In genomic region chr2:65471311-65471882, GRCm38 (mm10) we compare ENCODE assay signal across 7 mouse cellular contexts.
DNase-seq lines count a peak whose midpoint lies in the region; ATAC-seq lines count a peak whose summit lies in the region.

No protein-coding gene starts in this region.

- 23% methylated on average over 11 of the region's 11 CpGs for WGBS in kidney, embryonic 15.5 days
- 40% methylated on average over 11 of the region's 11 CpGs for WGBS in intestine, embryonic 14.5 days
- WGBS in neural tube, embryonic 14.5 days: 45% methylated on average over 11 of the region's 11 CpGs

- H3K4me3 ChIP-seq in kidney, embryonic 15.5 days (replicated peaks): peak overlapping the region; percentile 32
- no peak overlapping the region for H3K4me3 ChIP-seq in intestine, embryonic 14.5 days (ENCODE audit: low read depth, low read length)
- no peak overlapping the region for H3K4me3 ChIP-seq in neural tube, embryonic 14.5 days (ENCODE audit: low read depth, low read length)

- no peak overlapping the region for H3K9ac ChIP-seq in kidney, embryonic 15.5 days
- no peak overlapping the region for H3K9ac ChIP-seq in intestine, embryonic 14.5 days (ENCODE audit: low read length)
- H3K9ac ChIP-seq in neural tube, embryonic 14.5 days (replicated peaks; ENCODE audit: low read depth, low read length): no peak overlapping the region

- H3K4me1 ChIP-seq in kidney, embryonic 15.5 days: 0 out of 2 replicates have a peak, but pooled peaks cover 3% of the 10 kb centered on the region
- no peaks in the 10 kb centered on the region for H3K4me1 ChIP-seq in intestine, embryonic 14.5 days (replicated peaks; ENCODE audit: control insufficient read depth, insufficient read depth, low read length)
- no peaks in the 10 kb centered on the region for H3K4me1 ChIP-seq in neural tube, embryonic 14.5 days (ENCODE audit: control insufficient read depth, insufficient read depth, low read length)

- H3K27ac ChIP-seq in kidney, embryonic 15.5 days: peak overlapping the region; percentile 51; the same call in 1 of the 2 replicates
- H3K27ac ChIP-seq in intestine, embryonic 14.5 days (ENCODE audit: low read depth): peak overlapping the region; percentile 45; the same call in 1 of the 2 replicates
- peak overlapping the region; percentile 4; the same call in 1 of the 2 replicates for H3K27ac ChIP-seq in neural tube, embryonic 14.5 days (ENCODE audit: low read depth, low read length)

- H3K4me2 ChIP-seq in kidney, embryonic 15.5 days: peak overlapping the region; percentile 54
- H3K4me2 ChIP-seq in intestine, embryonic 14.5 days (ENCODE audit: low read length): peak overlapping the region; percentile 35
- H3K4me2 ChIP-seq in neural tube, embryonic 14.5 days (ENCODE audit: low read depth, low read length): no peak overlapping the region

- H3K9me3 ChIP-seq in kidney, embryonic 15.5 days (replicated peaks): no peaks in the 10 kb centered on the region
- no peaks in the 10 kb centered on the region for H3K9me3 ChIP-seq in intestine, embryonic 14.5 days (ENCODE audit: control insufficient read depth, low read length)
- H3K9me3 ChIP-seq in neural tube, embryonic 14.5 days (ENCODE audit: control insufficient read depth, low read length): no peaks in the 10 kb centered on the region

- DNase-seq in kidney, adult 18-20 months: no peak
- peak; percentile 3 for DNase-seq in embryo, embryonic 11.5 days (ENCODE audit: low read depth, low spot score)
- peak; percentile 56 for DNase-seq in intestine, embryonic 14.5 days (ENCODE audit: low spot score)
- DNase-seq in layer of hippocampus, adult 11-12 months (ENCODE audit: low spot score): no peak
- DNase-seq in B cell, adult 2 months: no peak

- H3K36me3 ChIP-seq in kidney, embryonic 15.5 days: no peaks in the 10 kb centered on the region
- H3K36me3 ChIP-seq in intestine, embryonic 14.5 days (ENCODE audit: control insufficient read depth, insufficient read depth, low read length): no peaks in the 10 kb centered on the region
- H3K36me3 ChIP-seq in neural tube, embryonic 14.5 days (ENCODE audit: control insufficient read depth, insufficient read depth, low read length): peaks cover 36% of the 10 kb centered on the region

- no peaks in the 10 kb centered on the region for H3K27me3 ChIP-seq in kidney, embryonic 15.5 days
- H3K27me3 ChIP-seq in intestine, embryonic 14.5 days (replicated peaks; ENCODE audit: control insufficient read depth, insufficient read depth, low read length): no peaks in the 10 kb centered on the region
- H3K27me3 ChIP-seq in neural tube, embryonic 14.5 days (ENCODE audit: control insufficient read depth, insufficient read depth, low read length): no peaks in the 10 kb centered on the region

- ATAC-seq in kidney, embryonic 15.5 days (replicated peaks; ENCODE audit: low FRiP score): peak; percentile 92
- peak; percentile 87 for ATAC-seq in intestine, embryonic 14.5 days (replicated peaks; ENCODE audit: low FRiP score, low TSS enrichment, low read depth)
- peak; percentile 88 for ATAC-seq in neural tube, embryonic 14.5 days (ENCODE audit: low read depth)

Comparison
In these comparisons a context has a peak if more than half of its experiments do, and no peak if none do; other contexts are left out.
1. DNase-seq: peak in embryo, embryonic 11.5 days (single experiment) and intestine, embryonic 14.5 days (single experiment); none in kidney, adult 18-20 months (single experiment), layer of hippocampus, adult 11-12 months (single experiment) and B cell, adult 2 months (0 of 2).
2. Peak in every context shown above with its lines, with median percentiles within 50 percentile points of each other: ATAC-seq and H3K27ac ChIP-seq.